Mouse (Mus musculus) embryonic facial prominence, embryonic 14.5 days (tissue): Measurements from ENCODE around the gene Rab38. TPM values are rescaled to one million over a fixed set of nuclear protein-coding genes. Genes with fewer than 3 reads are reported as not detected.

ENCODE experiments used
- polyA plus RNA-seq: library from polyadenylated mRNA; unstranded; fragments of >200 nt; fragmentation: Nextera tagmentation; extraction: Ambion mirVana; gene quantifications from 2 replicates; pipeline ENCODE4 v1.2.1, GENCODE M21; 2014

The Rab38 gene
- polyA plus RNA-seq, 1 experiment from 2014 or later = 23.2 TPM

Other genes with a start within 250 kb of the Rab38 start
- 60.0 and 64.4 TPM in 2 replicates for gene Ctsc, start 152.2 kb upstream of the Rab38 start, polyA plus RNA-seq